Mouse (Mus musculus): ENCODE results near the gene Rps5. TPM values are rescaled to one million over a fixed set of nuclear protein-coding genes. Genes with fewer than 3 reads are reported as not detected.
"Not testable (repeated sequence)": the region's sequence is repeated elsewhere in the genome, so short reads cannot be mapped to it uniquely, and the experiment has no call there.

Gene Rps5
- polyA plus RNA-seq, 1 experiment from 2014 or later = 473 TPM

GRCm38 (mm10) chr7:12921318-12921704 lies 779 bp upstream of the Rps5 start:
- H3K4me2 ChIP-seq (ENCODE audit: low read depth, low read length) = peak overlapping the region; percentile 91
- WGBS (ENCODE audit: insufficient replicate concordance) = 0% methylated on average over 3 of the region's 3 CpGs
- peak overlapping the region; percentile 81 for H3K9ac ChIP-seq (ENCODE audit: low read depth, low read length)
- ATAC-seq (ENCODE audit: low read depth) = no peak; the same call in 1 of the 2 replicates
- H3K36me3 ChIP-seq (ENCODE audit: control insufficient read depth, insufficient read depth) = peaks cover 30% of the 10 kb centered on the region
- H3K27ac ChIP-seq (ENCODE audit: low read length) = peak overlapping the region; percentile 86
- no peaks in the 10 kb centered on the region for H3K27me3 ChIP-seq (ENCODE audit: control insufficient read depth, insufficient read depth, low read depth, low read length)
- H3K9me3 ChIP-seq (replicated peaks; ENCODE audit: control insufficient read depth, low read length) = no peaks in the 10 kb centered on the region
- peaks cover 20% of the 10 kb centered on the region for H3K4me1 ChIP-seq (ENCODE audit: control insufficient read depth, low read depth, low read length)
- peak overlapping the region; percentile 95 for H3K4me3 ChIP-seq (ENCODE audit: low read depth, low read length)

GRCm38 (mm10) chr7:12922729-12923128 lies 639 bp downstream of the Rps5 start:
- Histone ChIP-seq H3K4me2 (ENCODE audit: low read depth, low read length) (peak overlapping the region; percentile 81), H3K36me3 (ENCODE audit: control insufficient read depth, insufficient read depth) (peaks cover 35% of the 10 kb centered on the region), H3K4me1 (ENCODE audit: control insufficient read depth, low read depth, low read length) (peaks cover 20% of the 10 kb centered on the region), H3K27me3 (ENCODE audit: control insufficient read depth, insufficient read depth, low read depth, low read length) (peaks cover 1% of the 10 kb centered on the region; the same call in 1 of the 2 replicates), H3K9ac (ENCODE audit: low read depth, low read length) (peak overlapping the region; percentile 82), H3K9me3 (replicated peaks; ENCODE audit: control insufficient read depth, low read length) (no peaks in the 10 kb centered on the region), H3K4me3 (ENCODE audit: low read depth, low read length) (peak overlapping the region; percentile 95), H3K27ac (ENCODE audit: low read length) (peak overlapping the region; percentile 63)
- under 1% methylated on average over 8 of the region's 8 CpGs for WGBS (ENCODE audit: insufficient replicate concordance)
- no peak for ATAC-seq (ENCODE audit: low read depth)

- Histone ChIP-seq H3K36me3 (ENCODE audit: control insufficient read depth, insufficient read depth) (peaks cover 35% of the 10 kb centered on the region), H3K9me3 (replicated peaks; ENCODE audit: control insufficient read depth, low read length) (no peaks in the 10 kb centered on the region), H3K27ac (ENCODE audit: low read length) (no peak overlapping the region), H3K4me1 (ENCODE audit: control insufficient read depth, low read depth, low read length) (peaks cover 19% of the 10 kb centered on the region), H3K27me3 (ENCODE audit: control insufficient read depth, insufficient read depth, low read depth, low read length) (peaks cover 10% of the 10 kb centered on the region), H3K4me3 (ENCODE audit: low read depth, low read length) (no peak overlapping the region), H3K9ac (ENCODE audit: low read depth, low read length) (no peak overlapping the region), H3K4me2 (ENCODE audit: low read depth, low read length) (no peak overlapping the region)
- no peak for ATAC-seq (ENCODE audit: low read depth)
- WGBS (ENCODE audit: insufficient replicate concordance) = 77% methylated on average over 7 of the region's 7 CpGs
Observed at GRCm38 (mm10) chr7:12926316-12926715, 4.2 kb downstream of the Rps5 start.

GRCm38 (mm10) chr7:12927191-12927680 lies 5.1 kb downstream of the Rps5 start, which contains the start of gene Rnf225:
Rnf225 (plus strand) TSS chr7:12927416.
- no peak for ATAC-seq (ENCODE audit: low read depth)
- H3K27ac ChIP-seq (ENCODE audit: low read length) = no peak within 1 kb of the TSS
- WGBS (ENCODE audit: insufficient replicate concordance) = 29% methylated on average over 8 of the region's 8 CpGs
- H3K4me1 ChIP-seq (ENCODE audit: control insufficient read depth, low read depth, low read length) = peaks cover 18% of the 10 kb centered on the region
- H3K36me3 ChIP-seq (ENCODE audit: control insufficient read depth, insufficient read depth) = peaks cover 35% of the 10 kb centered on the region
- H3K4me2 ChIP-seq (ENCODE audit: low read depth, low read length) = peak within 1 kb of the TSS; percentile 54
- no peaks in the 10 kb centered on the region for H3K9me3 ChIP-seq (replicated peaks; ENCODE audit: control insufficient read depth, low read length)
- peak within 1 kb of the TSS; percentile 36 for H3K4me3 ChIP-seq (ENCODE audit: low read depth, low read length)
- H3K9ac ChIP-seq (ENCODE audit: low read depth, low read length) = no peak within 1 kb of the TSS
- H3K27me3 ChIP-seq (ENCODE audit: control insufficient read depth, insufficient read depth, low read depth, low read length) = peaks cover 10% of the 10 kb centered on the region

GRCm38 (mm10) chr7:12927693-12928589 lies 5.9 kb downstream of the Rps5 start:
- H3K4me1 ChIP-seq (ENCODE audit: control insufficient read depth, low read depth, low read length) = peaks cover 15% of the 10 kb centered on the region
- H3K4me3 ChIP-seq (ENCODE audit: low read depth, low read length) = peak overlapping the region; percentile 36
- peaks cover 10% of the 10 kb centered on the region for H3K27me3 ChIP-seq (ENCODE audit: control insufficient read depth, insufficient read depth, low read depth, low read length)
- H3K27ac ChIP-seq (ENCODE audit: low read length) = no peak overlapping the region
- H3K9me3 ChIP-seq (replicated peaks; ENCODE audit: control insufficient read depth, low read length) = no peaks in the 10 kb centered on the region
- peak; percentile 40 for ATAC-seq (ENCODE audit: low read depth)
- peak overlapping the region; percentile 54 for H3K4me2 ChIP-seq (ENCODE audit: low read depth, low read length)
- H3K9ac ChIP-seq (ENCODE audit: low read depth, low read length) = no peak overlapping the region
- 6% methylated on average over 62 of the region's 65 CpGs for WGBS (ENCODE audit: insufficient replicate concordance)
- peaks cover 35% of the 10 kb centered on the region for H3K36me3 ChIP-seq (ENCODE audit: control insufficient read depth, insufficient read depth)

- Histone ChIP-seq H3K4me3 (ENCODE audit: low read depth, low read length) (no peak overlapping the region), H3K4me1 (ENCODE audit: control insufficient read depth, low read depth, low read length) (no peaks in the 10 kb centered on the region), H3K4me2 (ENCODE audit: low read depth, low read length) (no peak overlapping the region), H3K9ac (ENCODE audit: low read depth, low read length) (no peak overlapping the region), H3K36me3 (ENCODE audit: control insufficient read depth, insufficient read depth) (no peaks in the 10 kb centered on the region), H3K27me3 (ENCODE audit: control insufficient read depth, insufficient read depth, low read depth, low read length) (no peaks in the 10 kb centered on the region), H3K27ac (ENCODE audit: low read length) (no peak overlapping the region), H3K9me3 (replicated peaks; ENCODE audit: control insufficient read depth, low read length) (no peaks in the 10 kb centered on the region; the same call in 1 of the 2 replicates)
- 66% methylated on average over 4 of the region's 4 CpGs for WGBS (ENCODE audit: insufficient replicate concordance)
- ATAC-seq (ENCODE audit: low read depth) = no peak
Observed at GRCm38 (mm10) chr7:12933615-12934140, 11.6 kb downstream of the Rps5 start.

- no peak for ATAC-seq (ENCODE audit: low read depth)
- Histone ChIP-seq H3K4me2 (ENCODE audit: low read depth, low read length) (no peak overlapping the region), H3K9me3 (replicated peaks; ENCODE audit: control insufficient read depth, low read length) (no peaks in the 10 kb centered on the region; the same call in 1 of the 2 replicates), H3K4me1 (ENCODE audit: control insufficient read depth, low read depth, low read length) (no peaks in the 10 kb centered on the region), H3K9ac (ENCODE audit: low read depth, low read length) (no peak overlapping the region), H3K36me3 (ENCODE audit: control insufficient read depth, insufficient read depth) (no peaks in the 10 kb centered on the region), H3K4me3 (ENCODE audit: low read depth, low read length) (no peak overlapping the region), H3K27me3 (ENCODE audit: control insufficient read depth, insufficient read depth, low read depth, low read length) (no peaks in the 10 kb centered on the region), H3K27ac (ENCODE audit: low read length) (no peak overlapping the region)
- 24% methylated on average over 3 of the region's 3 CpGs for WGBS (ENCODE audit: insufficient replicate concordance)
Observed at GRCm38 (mm10) chr7:12934808-12935207, 12.7 kb downstream of the Rps5 start.

- H3K27me3 ChIP-seq (ENCODE audit: control insufficient read depth, insufficient read depth, low read depth, low read length); H3K9me3 ChIP-seq (replicated peaks; ENCODE audit: control insufficient read depth, low read length); H3K36me3 ChIP-seq (ENCODE audit: control insufficient read depth, insufficient read depth); ATAC-seq (ENCODE audit: low read depth); H3K9ac ChIP-seq (ENCODE audit: low read depth, low read length); H3K4me1 ChIP-seq (ENCODE audit: control insufficient read depth, low read depth, low read length); H3K4me3 ChIP-seq (ENCODE audit: low read depth, low read length); H3K27ac ChIP-seq (ENCODE audit: low read length); H3K4me2 ChIP-seq (ENCODE audit: low read depth, low read length): not testable (repeated sequence)
- 58% methylated on average over 3 of the region's 4 CpGs for WGBS (ENCODE audit: insufficient replicate concordance)
Observed at GRCm38 (mm10) chr7:12937254-12937803, 15.2 kb downstream of the Rps5 start.

Measured in liver, embryonic 16.5 days (tissue).